Mouse (Mus musculus): ENCODE results near the gene Wdr20. TPM values are rescaled to one million over a fixed set of nuclear protein-coding genes. Genes with fewer than 3 reads are reported as not detected.
A peak's percentile ranks its signal among the peaks of the same experiment; 100 is the strongest.

Gene Wdr20
- polyA plus RNA-seq, 1 experiment from 2014 or later = 21.8 TPM

DNA sequence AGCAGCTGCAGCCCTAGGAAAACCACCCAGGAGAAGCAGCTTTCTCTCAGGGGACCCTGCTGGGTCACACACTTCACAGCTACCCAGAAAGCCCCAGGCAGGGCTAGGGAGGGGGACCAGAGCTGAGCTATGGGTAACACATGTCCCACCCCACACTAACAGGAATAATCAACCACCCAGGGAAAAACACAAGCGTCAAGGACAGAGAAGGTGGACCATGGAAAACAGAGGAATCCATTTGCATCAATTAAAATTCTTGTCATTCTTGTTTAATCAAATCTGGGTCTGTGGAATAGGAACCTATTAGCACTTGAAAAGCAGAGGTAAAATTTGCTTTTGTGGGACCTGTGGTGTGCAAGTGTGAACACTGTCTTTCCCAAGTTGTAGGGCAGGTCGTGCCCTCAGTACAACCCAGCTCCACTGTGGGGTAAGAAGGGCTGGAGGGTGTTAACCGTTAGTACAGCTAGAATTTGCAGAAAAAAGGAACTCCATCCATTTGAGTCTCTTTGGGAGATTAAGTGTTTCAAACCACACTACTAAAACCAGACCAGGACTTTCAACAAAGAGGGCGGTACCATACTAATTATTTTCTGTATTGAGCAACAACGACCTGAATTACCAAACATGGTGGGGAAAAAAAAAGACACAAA lies 99.6 kb downstream of the Wdr20 start:
- no peak for DNase-seq (ENCODE audit: low spot score)
- WGBS = 26% methylated on average over 5 of the region's 5 CpGs

GRCm38 (mm10) chr12:110837850-110838249 lies 100.1 kb downstream of the Wdr20 start:
- 0 out of 2 replicates have a peak overlapping the region, but pooled peaks have one; percentile 34 for H3K27ac ChIP-seq
- no peaks in the 10 kb centered on the region for H3K27me3 ChIP-seq (ENCODE audit: control insufficient read depth, insufficient read depth, low read length)
- H3K4me3 ChIP-seq (replicated peaks; ENCODE audit: low read length) = no peak overlapping the region
- peaks cover 7% of the 10 kb centered on the region; the same call in 1 of the 2 replicates for H3K4me1 ChIP-seq (replicated peaks; ENCODE audit: control insufficient read depth, insufficient read depth, low read length)
- DNase-seq (ENCODE audit: low spot score) (no peak), ATAC-seq (ENCODE audit: low FRiP score) (no peak)
- no peak overlapping the region for H3K9ac ChIP-seq
- no peak overlapping the region for H3K4me2 ChIP-seq (replicated peaks)
- WGBS = 80% methylated on average over 8 of the region's 8 CpGs
- no peaks in the 10 kb centered on the region for H3K36me3 ChIP-seq (replicated peaks; ENCODE audit: control insufficient read depth, insufficient read depth)
- H3K9me3 ChIP-seq (ENCODE audit: control insufficient read depth, low read length) = no peaks in the 10 kb centered on the region

More for the DNA sequence above, 99.6 kb downstream of the Wdr20 start:
- Histone ChIP-seq H3K9me3 (ENCODE audit: control insufficient read depth, low read length) (no peaks in the 10 kb centered on the region), H3K36me3 (replicated peaks; ENCODE audit: control insufficient read depth, insufficient read depth) (no peaks in the 10 kb centered on the region), H3K27ac (peak overlapping the region; percentile 34; the same call in 1 of the 2 replicates), H3K9ac (no peak overlapping the region), H3K4me3 (replicated peaks; ENCODE audit: low read length) (no peak overlapping the region), H3K27me3 (ENCODE audit: control insufficient read depth, insufficient read depth, low read length) (no peaks in the 10 kb centered on the region), H3K4me2 (replicated peaks) (peak overlapping the region; percentile 10; the same call in 1 of the 2 replicates), H3K4me1 (replicated peaks; ENCODE audit: control insufficient read depth, insufficient read depth, low read length) (peaks cover 7% of the 10 kb centered on the region; the same call in 1 of the 2 replicates)
- ATAC-seq (ENCODE audit: low FRiP score) = no peak

GRCm38 (mm10) chr12:110840348-110841198 lies 102.8 kb downstream of the Wdr20 start, which contains the start of gene Mok:
Mok (minus strand) TSS chr12:110840939.
- Histone ChIP-seq H3K9ac (peak within 1 kb of the TSS; percentile 60), H3K4me1 (replicated peaks; ENCODE audit: control insufficient read depth, insufficient read depth, low read length) (peaks cover 16% of the 10 kb centered on the region), H3K4me2 (replicated peaks) (peak within 1 kb of the TSS; percentile 65), H3K27me3 (ENCODE audit: control insufficient read depth, insufficient read depth, low read length) (peaks cover 12% of the 10 kb centered on the region; the same call in 1 of the 2 replicates), H3K4me3 (replicated peaks; ENCODE audit: low read length) (peak within 1 kb of the TSS; percentile 65), H3K9me3 (ENCODE audit: control insufficient read depth, low read length) (no peaks in the 10 kb centered on the region), H3K27ac (peak within 1 kb of the TSS; percentile 69), H3K36me3 (replicated peaks; ENCODE audit: control insufficient read depth, insufficient read depth) (no peaks in the 10 kb centered on the region)
- DNase-seq (ENCODE audit: low spot score) = peak; percentile 99
- peak; percentile 88 for ATAC-seq (ENCODE audit: low FRiP score)
- WGBS = under 1% methylated on average over 71 of the region's 71 CpGs

DNA sequence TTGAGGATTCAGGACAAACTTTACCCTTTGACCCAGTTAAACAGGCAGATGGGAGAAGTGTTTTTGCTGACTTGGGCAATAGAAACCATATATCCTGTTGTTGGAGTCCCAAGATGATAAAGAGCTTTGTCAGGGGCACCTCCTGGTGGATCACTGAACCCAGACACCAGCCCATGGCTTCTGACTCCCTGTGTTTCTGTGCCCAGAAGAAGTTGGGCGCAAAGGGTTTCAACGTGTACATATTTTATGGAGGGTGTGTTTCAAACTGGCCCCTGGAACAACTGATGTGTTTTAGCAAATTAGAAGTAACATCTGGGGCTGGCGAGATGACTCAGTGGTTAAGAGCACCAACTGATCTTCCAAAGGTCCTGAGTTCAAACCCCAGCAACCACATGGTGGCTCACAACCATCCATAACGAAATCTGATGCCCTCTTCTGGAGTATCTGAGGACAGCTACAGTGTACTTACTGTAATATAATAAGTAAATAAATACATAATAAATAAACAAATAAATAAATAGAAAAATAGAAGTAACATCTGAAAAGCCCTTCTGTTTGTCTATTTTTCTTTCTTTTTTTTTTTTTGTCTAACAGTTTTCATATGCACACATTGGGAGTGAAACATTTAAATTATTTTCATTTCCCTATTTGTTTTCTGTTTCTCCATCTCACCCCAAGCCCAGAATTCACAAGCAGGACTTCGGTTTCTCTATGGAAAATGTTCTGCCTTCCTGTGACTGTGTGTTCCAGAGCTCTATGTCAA lies 104.2 kb downstream of the Wdr20 start:
- H3K27ac ChIP-seq = no peak overlapping the region
- ATAC-seq (ENCODE audit: low FRiP score) = no peak
- 74% methylated on average over 5 of the region's 5 CpGs for WGBS
- H3K9ac ChIP-seq = no peak overlapping the region
- H3K4me1 ChIP-seq (replicated peaks; ENCODE audit: control insufficient read depth, insufficient read depth, low read length) = peaks cover 23% of the 10 kb centered on the region
- H3K4me2 ChIP-seq (replicated peaks) = peak overlapping the region; percentile 65; the same call in 1 of the 2 replicates
- H3K36me3 ChIP-seq (replicated peaks; ENCODE audit: control insufficient read depth, insufficient read depth) = no peaks in the 10 kb centered on the region
- DNase-seq (ENCODE audit: low spot score) = no peak
- H3K9me3 ChIP-seq (ENCODE audit: control insufficient read depth, low read length) = no peaks in the 10 kb centered on the region
- H3K27me3 ChIP-seq (ENCODE audit: control insufficient read depth, insufficient read depth, low read length) = peaks cover 26% of the 10 kb centered on the region
- no peak overlapping the region for H3K4me3 ChIP-seq (replicated peaks; ENCODE audit: low read length)

DNA sequence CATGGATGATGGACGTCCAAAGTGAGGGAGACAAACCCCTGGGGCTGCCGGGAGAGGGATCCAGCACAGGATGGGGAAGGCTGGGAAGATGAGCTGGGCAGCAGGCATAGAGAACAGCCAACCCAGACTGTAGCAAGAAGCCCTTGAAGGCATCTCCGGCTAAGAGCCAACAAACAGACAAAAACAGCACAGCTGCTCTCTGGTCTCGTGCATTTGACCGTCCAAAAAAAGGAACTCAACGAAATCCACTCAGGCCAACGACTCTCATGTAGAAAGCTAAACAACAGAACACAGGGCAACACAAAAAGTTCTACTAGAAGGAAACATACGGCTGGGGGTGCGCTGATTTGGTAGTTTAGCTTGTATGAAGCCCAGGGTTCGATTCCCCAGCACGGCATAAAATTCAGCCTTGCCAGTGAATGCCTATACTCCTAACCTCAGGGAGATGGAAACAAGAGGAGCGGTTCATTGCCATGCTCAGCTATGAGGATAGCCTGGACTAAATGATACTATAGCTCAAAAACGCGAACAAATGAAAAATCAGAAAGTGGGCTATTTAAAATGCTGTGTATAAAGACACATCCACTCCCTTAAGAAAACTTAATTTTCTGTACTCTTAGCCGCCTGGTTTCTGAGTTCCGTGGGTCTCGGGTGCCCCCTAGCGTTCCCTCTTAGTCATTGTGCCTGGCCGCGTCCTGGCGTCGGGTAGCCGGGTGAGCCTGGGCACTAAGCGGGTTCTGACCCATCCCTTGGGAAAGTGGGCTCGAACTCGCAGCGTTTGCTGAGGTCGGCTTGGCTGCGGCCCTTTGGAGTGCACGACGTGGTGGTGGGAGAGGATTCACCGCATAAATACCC lies 105.7 kb downstream of the Wdr20 start:
- Histone ChIP-seq H3K4me3 (replicated peaks; ENCODE audit: low read length) (peak overlapping the region; percentile 31), H3K9me3 (ENCODE audit: control insufficient read depth, low read length) (no peaks in the 10 kb centered on the region), H3K9ac (peak overlapping the region; percentile 38; the same call in 1 of the 2 replicates), H3K4me1 (replicated peaks; ENCODE audit: control insufficient read depth, insufficient read depth, low read length) (peaks cover 23% of the 10 kb centered on the region), H3K4me2 (replicated peaks) (peak overlapping the region; percentile 54), H3K27ac (no peak overlapping the region), H3K36me3 (replicated peaks; ENCODE audit: control insufficient read depth, insufficient read depth) (no peaks in the 10 kb centered on the region), H3K27me3 (ENCODE audit: control insufficient read depth, insufficient read depth, low read length) (peaks cover 28% of the 10 kb centered on the region)
- ATAC-seq (ENCODE audit: low FRiP score) = no peak
- DNase-seq (ENCODE audit: low spot score) = peak; percentile 88
- 20% methylated on average over 32 of the region's 32 CpGs for WGBS

DNA sequence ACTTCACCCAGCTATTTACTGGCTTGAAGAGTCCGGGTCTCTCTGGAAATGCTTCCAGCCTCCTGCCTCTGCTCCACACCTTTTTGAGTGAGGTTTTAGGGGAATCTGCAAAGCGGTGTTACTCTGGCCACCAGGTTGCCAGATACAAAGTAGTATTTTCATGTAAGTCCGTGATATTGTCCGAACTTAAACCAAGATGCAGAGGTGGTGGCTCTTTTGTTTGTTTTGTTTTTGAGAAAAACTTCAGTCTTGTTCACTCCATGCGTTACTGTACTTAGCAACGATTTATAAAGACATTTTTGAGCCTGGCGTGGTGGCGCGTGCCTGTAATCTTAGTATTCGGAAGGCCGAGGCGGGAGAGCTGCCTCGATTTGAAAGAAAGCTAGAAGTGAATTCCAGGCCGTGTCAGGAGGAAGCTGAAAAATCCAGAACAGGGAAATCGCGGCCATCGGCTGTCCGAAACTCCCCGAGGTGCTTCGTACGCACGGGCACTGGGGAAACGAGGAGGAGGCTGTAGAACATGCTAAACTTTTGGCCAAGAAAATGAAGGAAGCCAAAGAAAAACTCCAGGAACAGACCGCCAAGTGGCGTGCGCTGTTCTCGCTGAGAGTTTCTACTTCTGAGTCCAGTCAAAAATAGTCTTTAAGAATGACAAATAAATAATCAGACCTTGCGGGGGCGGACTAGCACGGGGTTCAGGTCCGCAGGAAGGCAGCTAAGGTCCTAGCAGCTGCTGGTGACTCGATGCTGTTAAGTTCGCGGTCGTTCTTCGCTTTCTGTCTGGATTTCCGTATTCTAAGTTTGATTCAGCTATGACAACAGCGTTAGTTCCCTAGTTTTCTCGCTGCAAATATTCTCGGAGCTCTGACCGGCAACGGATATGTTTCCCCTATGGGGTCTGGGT lies 106.7 kb downstream of the Wdr20 start:
- Histone ChIP-seq H3K9me3 (ENCODE audit: control insufficient read depth, low read length) (no peaks in the 10 kb centered on the region), H3K4me3 (replicated peaks; ENCODE audit: low read length) (peak overlapping the region; percentile 31), H3K27me3 (ENCODE audit: control insufficient read depth, insufficient read depth, low read length) (peaks cover 28% of the 10 kb centered on the region), H3K4me1 (replicated peaks; ENCODE audit: control insufficient read depth, insufficient read depth, low read length) (peaks cover 22% of the 10 kb centered on the region), H3K27ac (no peak overlapping the region), H3K4me2 (replicated peaks) (peak overlapping the region; percentile 54), H3K36me3 (replicated peaks; ENCODE audit: control insufficient read depth, insufficient read depth) (no peaks in the 10 kb centered on the region), H3K9ac (peak overlapping the region; percentile 38; the same call in 1 of the 2 replicates)
- DNase-seq (ENCODE audit: low spot score) (peak; percentile 35), ATAC-seq (ENCODE audit: low FRiP score) (no peak)
- under 1% methylated on average over 42 of the region's 42 CpGs for WGBS

GRCm38 (mm10) chr12:110845131-110845880 lies 107.6 kb downstream of the Wdr20 start:
- H3K4me3 ChIP-seq (replicated peaks; ENCODE audit: low read length) = peak overlapping the region; percentile 31
- peaks cover 16% of the 10 kb centered on the region for H3K4me1 ChIP-seq (replicated peaks; ENCODE audit: control insufficient read depth, insufficient read depth, low read length)
- H3K27ac ChIP-seq = no peak overlapping the region
- DNase-seq (ENCODE audit: low spot score) (peak; percentile 88), ATAC-seq (ENCODE audit: low FRiP score) (peak; percentile 66)
- H3K9ac ChIP-seq = 0 out of 2 replicates have a peak overlapping the region, but pooled peaks have one; percentile 30
- H3K36me3 ChIP-seq (replicated peaks; ENCODE audit: control insufficient read depth, insufficient read depth) = no peaks in the 10 kb centered on the region
- peak overlapping the region; percentile 54 for H3K4me2 ChIP-seq (replicated peaks)
- no peaks in the 10 kb centered on the region for H3K9me3 ChIP-seq (ENCODE audit: control insufficient read depth, low read length)
- H3K27me3 ChIP-seq (ENCODE audit: control insufficient read depth, insufficient read depth, low read length) = peaks cover 28% of the 10 kb centered on the region
- 1% methylated on average over 36 of the region's 36 CpGs for WGBS

Data from hindbrain, embryonic 14.5 days (tissue).